Mouse (Mus musculus) liver, adult 2 months (tissue): ENCODE results near the gene Slc25a35.

Experiments
- CTCF ChIP-seq: fragments of 200-500 bp; IDR thresholded peaks from 2 replicates; pipeline ENCODE4 v1.5.1; 2011; ENCODE audit warnings: low read depth, low read length, control low read depth
- POLR2A ChIP-seq: fragments of 200-500 bp; IDR thresholded peaks from 2 replicates; pipeline ENCODE4 v1.6.1; 2011; ENCODE audit warnings: low read length, control low read depth; ENCODE audit not compliant: insufficient read depth; ENCODE audit errors: extremely low read depth

GRCm38 (mm10) chr11:69020691-69021090 lies 52.8 kb downstream of the Slc25a35 start:
- TF ChIP-seq POLR2A (no peak), CTCF (no peak)
